Mouse (Mus musculus): Measurements from ENCODE around the gene Adam30.

Adam30 gene

DNA sequence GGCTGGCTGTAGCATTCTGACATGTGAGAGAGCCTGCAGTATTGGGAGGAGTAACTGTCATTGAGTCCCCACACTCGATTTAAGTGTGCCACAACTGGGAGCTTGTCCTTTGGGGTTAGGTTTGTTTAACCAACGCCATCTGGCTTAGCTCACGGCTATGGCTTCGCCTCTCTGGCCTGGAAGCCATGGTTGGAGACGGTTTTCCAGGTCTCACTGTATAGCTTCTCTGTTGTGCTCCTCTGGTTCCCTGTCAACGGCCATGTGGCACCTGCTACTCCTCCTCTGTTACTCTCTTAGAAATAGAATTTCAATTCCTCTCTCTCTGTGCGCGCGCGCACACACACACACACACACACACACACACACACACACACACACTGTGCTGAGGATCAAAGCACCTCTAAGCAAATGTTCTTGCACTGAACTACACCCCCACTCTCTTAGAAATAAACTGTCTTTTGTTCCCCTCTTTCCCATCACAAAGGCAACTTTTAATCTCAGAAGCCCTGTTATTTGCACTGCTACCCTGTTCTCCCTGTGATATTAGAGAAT lies 24.8 kb downstream of the Adam30 start:
- no peak for DNase-seq (ENCODE audit: low spot score in 2 of 2)

DNA sequence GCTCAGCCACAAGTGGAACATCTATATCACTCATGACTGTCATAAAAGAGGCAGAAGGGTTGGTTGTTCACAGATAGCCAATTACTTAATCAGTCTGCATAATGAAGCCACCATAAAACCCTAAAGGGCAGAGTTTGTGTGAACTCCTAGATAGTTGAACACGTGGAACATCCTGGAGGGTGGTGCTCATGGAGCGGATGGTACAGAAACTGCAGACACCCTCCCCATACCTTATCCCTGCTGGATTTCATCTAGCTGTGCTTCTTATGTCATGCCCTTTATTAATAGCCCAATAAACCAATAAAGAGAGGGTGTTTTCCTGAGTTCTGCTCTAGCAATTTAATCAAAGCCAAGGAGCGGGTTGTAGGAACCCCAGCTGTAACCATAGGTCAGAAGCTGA lies 27.3 kb downstream of the Adam30 start:
- DNase-seq (ENCODE audit: low spot score in 2 of 2): no peak

DNA sequence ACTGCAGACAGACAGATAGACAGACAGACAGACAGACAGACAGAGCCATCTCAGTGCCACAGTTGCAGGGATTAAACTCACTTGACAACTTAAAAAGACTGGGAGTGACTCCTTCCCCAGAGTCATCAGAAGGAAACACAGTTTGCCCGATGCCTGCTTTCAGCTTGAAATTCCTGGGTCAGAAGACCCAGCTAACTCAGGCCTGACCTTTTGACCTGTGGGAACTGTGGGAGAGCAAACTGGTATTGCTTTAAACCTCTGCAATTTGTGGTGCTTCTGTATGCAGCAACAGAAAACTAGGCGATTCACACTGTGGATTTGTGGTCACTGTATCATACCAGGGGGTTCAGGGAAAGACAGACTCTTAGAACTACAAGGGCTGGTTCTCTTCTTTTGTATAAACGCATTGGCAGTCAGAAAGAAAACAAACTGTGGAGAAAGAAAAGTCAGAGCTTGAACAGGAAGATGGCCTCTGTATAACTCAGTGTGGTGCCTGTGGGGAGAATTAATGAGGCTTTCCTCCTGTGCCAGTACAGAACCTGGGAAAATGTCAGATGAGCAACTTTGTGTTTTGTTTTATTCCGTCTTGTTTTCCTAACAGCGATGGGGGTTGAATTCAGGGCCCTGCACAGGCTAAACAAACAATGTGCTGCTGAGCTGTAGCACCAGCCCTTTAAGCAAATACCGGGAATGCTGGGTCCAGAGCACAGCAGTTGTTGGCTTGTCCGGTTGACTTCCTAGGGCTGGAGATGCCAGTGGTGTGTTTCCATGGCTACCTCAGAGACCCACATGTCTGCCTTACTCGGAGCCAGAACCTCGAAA lies 37.5 kb downstream of the Adam30 start:
- DNase-seq (ENCODE audit: low spot score in 2 of 2): no peak

DNA sequence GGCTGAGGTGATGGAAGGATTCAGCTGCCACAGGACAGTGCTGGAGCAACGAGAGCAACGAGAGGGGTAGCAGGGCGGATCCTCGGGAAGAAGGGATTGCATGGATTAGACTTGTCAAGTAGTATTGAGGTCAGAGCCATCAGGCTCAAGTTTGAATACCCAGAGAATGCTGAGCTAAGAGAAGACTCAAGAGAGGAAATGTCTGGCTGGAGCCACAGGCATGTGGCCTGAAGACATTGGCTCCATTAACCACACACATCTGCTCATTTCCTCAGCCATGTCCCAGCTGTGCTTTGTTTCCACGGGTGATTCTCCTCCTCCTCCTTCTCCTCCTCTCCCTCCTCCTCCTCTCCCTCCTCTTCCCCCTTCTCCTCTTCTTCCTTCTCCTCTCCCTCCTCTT lies 39.3 kb downstream of the Adam30 start:
- DNase-seq (ENCODE audit: low spot score in 2 of 2): no peak

DNA sequence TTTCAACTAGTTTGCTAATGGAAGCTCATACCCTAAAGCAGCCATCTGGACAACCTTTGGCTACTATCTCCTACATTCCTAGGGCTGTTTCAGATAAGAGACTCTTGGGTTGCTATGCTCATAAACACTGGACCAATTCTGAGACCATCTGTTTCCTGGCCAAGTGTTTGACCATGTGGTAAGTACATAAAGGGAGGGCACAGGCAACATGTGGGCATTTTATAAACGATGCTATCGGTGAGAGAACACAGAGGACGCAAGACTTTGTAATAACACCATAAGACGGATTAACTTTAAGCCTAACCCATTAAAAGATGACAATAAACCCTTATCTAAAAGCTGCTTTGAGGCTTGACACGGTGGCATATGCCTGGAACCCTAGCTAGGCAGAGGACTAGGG lies 42.9 kb downstream of the Adam30 start:
- no peak for DNase-seq (ENCODE audit: low spot score in 2 of 2)

DNA sequence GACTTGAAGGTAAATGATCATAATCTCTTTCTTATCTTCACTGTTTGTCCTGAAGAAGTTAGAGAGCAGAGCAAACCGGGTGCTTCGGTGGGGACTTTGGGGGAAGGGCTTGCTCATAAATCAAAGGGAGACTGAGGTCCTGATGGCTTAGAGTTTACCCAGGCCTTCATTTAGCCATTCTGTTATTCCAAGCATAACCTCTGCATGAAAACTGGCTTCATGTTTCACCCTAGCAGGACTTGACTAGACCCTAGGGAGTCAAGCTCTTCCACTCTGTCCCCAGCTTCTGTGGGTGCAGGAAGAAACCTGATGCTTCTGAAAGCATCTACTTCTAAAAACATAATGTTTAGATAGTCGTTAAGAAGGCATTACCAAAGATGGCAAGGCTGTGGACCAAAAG lies 46.5 kb downstream of the Adam30 start:
- DNase-seq (ENCODE audit: low spot score in 2 of 2): no peak

DNA sequence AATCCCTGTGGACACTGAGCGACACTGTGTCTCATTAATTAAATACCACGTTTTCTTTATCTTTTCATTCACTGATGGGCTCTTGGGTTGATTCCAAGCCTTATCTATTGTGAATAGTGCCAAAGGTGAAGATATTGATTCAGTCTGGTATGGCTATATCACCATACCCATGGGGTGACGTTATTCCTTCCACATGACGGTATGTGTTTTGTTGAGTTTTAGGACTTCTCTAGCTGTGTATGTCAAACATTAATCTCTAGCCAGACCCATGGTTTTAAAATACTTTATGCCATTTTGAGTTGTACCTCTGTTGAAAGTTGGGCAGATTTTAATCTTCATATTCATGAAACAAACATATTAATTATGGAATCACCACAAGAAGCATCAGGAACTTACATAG lies 48.7 kb downstream of the Adam30 start:
- no peak for DNase-seq (ENCODE audit: low spot score in 2 of 2)

DNA sequence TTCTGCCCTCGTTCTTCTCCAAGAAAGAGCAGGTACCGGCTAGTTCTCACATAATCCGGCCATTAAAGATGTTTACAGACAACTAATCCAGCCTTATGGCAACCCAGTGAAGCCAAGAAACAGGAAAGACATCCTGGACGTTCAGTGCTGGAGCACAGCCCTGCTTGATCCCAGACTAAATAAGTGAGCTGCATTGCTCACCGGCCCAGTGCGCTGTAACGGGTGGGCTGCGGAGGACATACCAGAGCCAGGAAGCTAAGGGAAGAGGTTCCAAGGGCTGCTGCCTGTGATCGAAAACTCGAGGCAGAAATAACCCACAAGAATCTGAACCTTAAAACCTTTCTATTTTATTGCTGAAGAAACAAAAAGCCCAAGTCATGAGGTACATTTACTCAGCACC lies 50.4 kb downstream of the Adam30 start:
- DNase-seq (ENCODE audit: low spot score in 2 of 2): no peak

DNA sequence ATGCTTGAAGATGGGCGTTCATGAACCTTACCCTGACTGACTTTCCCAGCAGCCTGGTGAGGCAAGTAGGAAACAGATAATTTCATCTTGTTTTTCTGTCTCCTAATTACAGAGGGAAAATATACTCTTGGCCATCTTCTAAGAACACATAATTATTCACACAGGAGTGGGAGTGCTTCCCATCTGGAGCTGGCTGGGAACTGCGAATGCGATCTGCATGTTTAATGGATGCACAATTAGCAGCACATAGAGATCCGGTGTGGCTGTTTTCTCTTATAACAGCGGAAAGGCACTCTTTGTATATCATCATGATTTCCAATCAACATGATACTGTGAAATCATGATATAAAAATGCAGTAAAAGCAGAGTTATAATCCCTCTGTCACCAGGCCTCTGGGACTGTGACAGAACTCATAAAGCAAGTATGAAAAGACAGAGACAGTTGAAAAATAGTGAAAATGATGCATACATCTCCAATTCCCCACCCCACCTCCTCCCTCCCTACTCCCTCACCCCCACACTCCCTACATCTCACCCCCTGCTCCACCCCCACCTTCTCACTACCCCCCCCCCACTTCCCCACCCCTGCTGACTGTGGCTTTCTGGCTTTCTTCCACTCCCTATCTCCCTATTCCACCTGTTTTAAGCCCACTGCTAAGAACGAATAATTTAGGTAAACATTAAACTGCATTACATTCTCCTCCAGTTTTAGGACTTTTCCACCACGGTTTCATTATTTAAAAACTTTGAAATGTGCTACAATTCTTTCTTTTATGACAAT lies 51.1 kb downstream of the Adam30 start:
- peak; percentile 14 to 37 for DNase-seq (ENCODE audit: low spot score in 2 of 2)
